Mouse (Mus musculus) G1E (cell line): Measurements from ENCODE around the gene A030005K14Rik. TPM values are rescaled to one million over a fixed set of nuclear protein-coding genes. Genes with fewer than 3 reads are reported as not detected.

Source experiments
- ATAC-seq: 2 replicates; pipeline ENCODE4 v1.8.0; 2016; ENCODE audit warnings: mild to moderate bottlenecking; ENCODE audit not compliant: insufficient number of reproducible peaks, poor library complexity, low FRiP score, severe bottlenecking; ENCODE audit errors: extremely low read depth
- DNase-seq: peaks from one replicate; pipeline ENCODE4 v3.0.0; 2012; ENCODE audit warnings: low spot score
- H3K27me3 ChIP-seq: 2 replicates; pipeline ENCODE4 v1.6.1; 2012; ENCODE audit warnings: mild to moderate bottlenecking, low read length, inconsistent platforms; ENCODE audit not compliant: insufficient read depth
- H3K36me3 ChIP-seq: replicated peaks from 2 replicates; pipeline ENCODE3; 2012; ENCODE audit warnings: mild to moderate bottlenecking, inconsistent platforms
- H3K4me1 ChIP-seq: 2 replicates; pipeline ENCODE4 v1.6.1; 2012; ENCODE audit warnings: low read depth, low read length, inconsistent platforms, mixed read lengths; ENCODE audit not compliant: insufficient read depth
- H3K4me3 ChIP-seq: 2 replicates; pipeline ENCODE4 v1.5.1; 2012; ENCODE audit warnings: low read depth, mild to moderate bottlenecking, inconsistent platforms, low read length, moderate library complexity, mixed read lengths
- H3K9me3 ChIP-seq: replicated peaks from 2 replicates; pipeline ENCODE4 v1.6.1; 2012; ENCODE audit warnings: inconsistent platforms
- CTCF ChIP-seq: IDR thresholded peaks from 2 replicates; pipeline ENCODE4 v1.5.1; 2012; ENCODE audit warnings: low read depth, low read length, inconsistent platforms, mixed read lengths
- GATA1 ChIP-seq: IDR thresholded peaks from 2 replicates; pipeline ENCODE4 v1.6.1; 2012; ENCODE audit warnings: borderline replicate concordance, low read length, inconsistent platforms, mixed read lengths
- GATA2 ChIP-seq: IDR thresholded peaks from 2 replicates; pipeline ENCODE4 v1.6.1; 2012; ENCODE audit warnings: low read depth, low read length, inconsistent platforms, borderline replicate concordance
- POLR2AphosphoS5 ChIP-seq: IDR thresholded peaks from 2 replicates; pipeline ENCODE4 v1.6.1; 2012; ENCODE audit warnings: low read depth, low read length, inconsistent platforms; ENCODE audit not compliant: insufficient replicate concordance
- TAL1 ChIP-seq: conservative IDR thresholded peaks from 2 replicates; pipeline ENCODE4 v1.6.1; 2012; ENCODE audit warnings: low read depth, low read length, inconsistent platforms, mixed read lengths
- polyA plus RNA-seq: library from polyadenylated mRNA; stranded (reverse); fragments of >175 nt; gene quantifications from 2 replicates; pipeline ENCODE4 v1.2.3, GENCODE M21; 2012
- total RNA-seq, 2 experiments: library from RNA; stranded (forward) in 1 of 2; stranded (reverse) in 1 of 2; fragments of 200-1000 nt in 1 of 2; fragments of >200 nt in 1 of 2; fragmentation: Nextera tagmentation in 1 of 2; gene quantifications; 2 replicates each; pipeline ENCODE4 v1.2.3; 2014 to 2017

A030005K14Rik gene
- total and polyA plus RNA-seq, 3 experiments: not detected

- H3K4me1 ChIP-seq: no peaks in the 10 kb centered on the region
- TF ChIP-seq POLR2AphosphoS5 (no peak), GATA2 (no peak), CTCF (no peak), GATA1 (no peak), TAL1 (no peak)
These were observed 43.8 kb downstream of the A030005K14Rik start for GRCm38 (mm10) chr1:83015329-83015879.

GRCm38 (mm10) chr1:83014477-83014876 is 44.7 kb downstream of the A030005K14Rik start:
- DNase-seq (no peak), ATAC-seq (no peak)
- H3K9me3 ChIP-seq: no peaks in the 10 kb centered on the region
- no peaks in the 10 kb centered on the region for H3K4me1 ChIP-seq
- TF ChIP-seq GATA2 (no peak), POLR2AphosphoS5 (no peak), GATA1 (no peak), CTCF (no peak), TAL1 (no peak)
- no peak overlapping the region for H3K4me3 ChIP-seq
- no peaks in the 10 kb centered on the region for H3K36me3 ChIP-seq
- H3K27me3 ChIP-seq: peaks cover 10% of the 10 kb centered on the region

More at GRCm38 (mm10) chr1:83015329-83015879, 43.8 kb downstream of the A030005K14Rik start:
- ATAC-seq (no peak), DNase-seq (no peak)
- Histone ChIP-seq H3K9me3 (no peaks in the 10 kb centered on the region), H3K36me3 (no peaks in the 10 kb centered on the region), H3K4me3 (no peak overlapping the region), H3K27me3 (peaks cover 10% of the 10 kb centered on the region)

Other genes with a start within 250 kb of the A030005K14Rik start
- 303 and 306 TPM in 2 replicates for gene Agfg1, start 219.9 kb downstream of the A030005K14Rik start, total RNA-seq (2014; fragmentation: Nextera tagmentation)
- gene Agfg1, start 219.9 kb downstream of the A030005K14Rik start, total RNA-seq (2017): 121 and 135 TPM in 2 replicates
- gene Agfg1, start 219.9 kb downstream of the A030005K14Rik start, polyA plus RNA-seq: 30.4 and 32.1 TPM in 2 replicates
- gene A030005L19Rik, start 146.1 kb downstream of the A030005K14Rik start, total RNA-seq (2014; fragmentation: Nextera tagmentation): 1.9 and 2.3 TPM in 2 replicates
- 0.22 and 0.46 TPM in 2 replicates for gene A030005L19Rik, start 146.1 kb downstream of the A030005K14Rik start, total RNA-seq (2017)
- 0.07 and 0.24 TPM in 2 replicates for gene A030005L19Rik, start 146.1 kb downstream of the A030005K14Rik start, polyA plus RNA-seq
- 1.1 TPM in 1 of 2 replicates, not detected in the other for gene A030014E15Rik, start 134.5 kb downstream of the A030005K14Rik start, total RNA-seq (2014; fragmentation: Nextera tagmentation)
- 0.17 and 0.38 TPM in 2 replicates for gene A030014E15Rik, start 134.5 kb downstream of the A030005K14Rik start, total RNA-seq (2017)
- not detected in 2 replicates for gene A030014E15Rik, start 134.5 kb downstream of the A030005K14Rik start, polyA plus RNA-seq
- not detected in 2 replicates for gene Gm6217, start 128.0 kb downstream of the A030005K14Rik start, total RNA-seq (2014; fragmentation: Nextera tagmentation)
- gene Gm6217, start 128.0 kb downstream of the A030005K14Rik start, total RNA-seq (2017): 0.33 TPM in 1 of 2 replicates, not detected in the other
- gene Gm6217, start 128.0 kb downstream of the A030005K14Rik start, polyA plus RNA-seq: not detected in 2 replicates
- not detected in 2 replicates for gene A030003K21Rik, start 116.0 kb downstream of the A030005K14Rik start, total RNA-seq (2014; fragmentation: Nextera tagmentation)
- not detected in 2 replicates for gene A030003K21Rik, start 116.0 kb downstream of the A030005K14Rik start, total RNA-seq (2017)
- gene A030003K21Rik, start 116.0 kb downstream of the A030005K14Rik start, polyA plus RNA-seq: not detected in 2 replicates
- not detected in 2 replicates for gene Gm7544, start 103.4 kb downstream of the A030005K14Rik start, total RNA-seq (2014; fragmentation: Nextera tagmentation)
- gene Gm7544, start 103.4 kb downstream of the A030005K14Rik start, total RNA-seq (2017): 0.29 TPM in 1 of 2 replicates, not detected in the other
- gene Gm7544, start 103.4 kb downstream of the A030005K14Rik start, polyA plus RNA-seq: not detected in 2 replicates
- gene Gm47955, start 99.1 kb downstream of the A030005K14Rik start, total RNA-seq (2014; fragmentation: Nextera tagmentation): not detected in 2 replicates
- gene Gm47955, start 99.1 kb downstream of the A030005K14Rik start, total RNA-seq (2017): 0.27 TPM in 1 of 2 replicates, not detected in the other
- gene Gm47955, start 99.1 kb downstream of the A030005K14Rik start, polyA plus RNA-seq: not detected in 2 replicates
- gene Gm47959, start 58.8 kb downstream of the A030005K14Rik start, total RNA-seq (2014; fragmentation: Nextera tagmentation): not detected in 2 replicates
- not detected in 2 replicates for gene Gm47959, start 58.8 kb downstream of the A030005K14Rik start, total RNA-seq (2017)
- not detected in 2 replicates for gene Gm47959, start 58.8 kb downstream of the A030005K14Rik start, polyA plus RNA-seq
- gene Slc19a3, start 20.9 kb downstream of the A030005K14Rik start, total RNA-seq (2014; fragmentation: Nextera tagmentation): not detected in 2 replicates
- gene Slc19a3, start 20.9 kb downstream of the A030005K14Rik start, total RNA-seq (2017): 0.06 and 0.33 TPM in 2 replicates
- not detected in 2 replicates for gene Slc19a3, start 20.9 kb downstream of the A030005K14Rik start, polyA plus RNA-seq
- not detected in 2 replicates for gene Krtap28-10, start 16.9 kb downstream of the A030005K14Rik start, total RNA-seq (2014; fragmentation: Nextera tagmentation)
- gene Krtap28-10, start 16.9 kb downstream of the A030005K14Rik start, total RNA-seq (2017): 0.23 TPM in 1 of 2 replicates, not detected in the other
- not detected in 2 replicates for gene Krtap28-10, start 16.9 kb downstream of the A030005K14Rik start, polyA plus RNA-seq
- gene Gm47969, start 14.4 kb downstream of the A030005K14Rik start, total RNA-seq (2014; fragmentation: Nextera tagmentation): not detected in 2 replicates
- gene Gm47969, start 14.4 kb downstream of the A030005K14Rik start, total RNA-seq (2017): 0.16 TPM in 1 of 2 replicates, not detected in the other
- not detected in 2 replicates for gene Gm47969, start 14.4 kb downstream of the A030005K14Rik start, polyA plus RNA-seq
- gene Krtap28-13, start 1.6 kb upstream of the A030005K14Rik start, total RNA-seq (2014; fragmentation: Nextera tagmentation): not detected in 2 replicates
- 0.33 TPM in 1 of 2 replicates, not detected in the other for gene Krtap28-13, start 1.6 kb upstream of the A030005K14Rik start, total RNA-seq (2017)
- not detected in 2 replicates for gene Krtap28-13, start 1.6 kb upstream of the A030005K14Rik start, polyA plus RNA-seq
- gene Ccl20, start 57.4 kb upstream of the A030005K14Rik start, total RNA-seq (2014; fragmentation: Nextera tagmentation): not detected in 2 replicates
- gene Ccl20, start 57.4 kb upstream of the A030005K14Rik start, total RNA-seq (2017): 0.12 and 0.66 TPM in 2 replicates
- gene Ccl20, start 57.4 kb upstream of the A030005K14Rik start, polyA plus RNA-seq: not detected in 2 replicates
- not detected in 2 replicates for gene Daw1, start 100.4 kb upstream of the A030005K14Rik start, total RNA-seq (2014; fragmentation: Nextera tagmentation)
- not detected in 2 replicates for gene Daw1, start 100.4 kb upstream of the A030005K14Rik start, total RNA-seq (2017)
- not detected in 2 replicates for gene Daw1, start 100.4 kb upstream of the A030005K14Rik start, polyA plus RNA-seq